20 mouse cellular contexts compared by ENCODE assay signal in genomic region chr1:179873772-179874555, GRCm38 (mm10).
DNase-seq lines count a peak whose midpoint lies in the region; ATAC-seq and TF ChIP-seq lines count a peak whose summit lies in the region.
"Had no signal": no experiment of that assay in that cellular context is flagged by ENCODE, and none has a peak within 500 bp of the region (broad histone marks: within the 10 kb centered on the region; RNA-seq: fewer than 3 reads in every experiment).

No protein-coding gene starts in this region.

- H3K9me3 ChIP-seq in forebrain, embryonic 11.5 days (ENCODE audit: control insufficient read depth, low read length), result no peaks in the 10 kb centered on the region
- H3K9me3 ChIP-seq in forebrain, embryonic 12.5 days, result no peaks in the 10 kb centered on the region
- no peaks in the 10 kb centered on the region for H3K9me3 ChIP-seq in midbrain, embryonic 11.5 days (ENCODE audit: control insufficient read depth, low read length)
- no peaks in the 10 kb centered on the region for H3K9me3 ChIP-seq in midbrain, embryonic 13.5 days
- H3K9me3 ChIP-seq: embryonic facial prominence, embryonic 12.5 days; limb, embryonic 10.5 days; lung, embryonic 15.5 days; midbrain, embryonic 15.5 days; neural tube, embryonic 15.5 days had no signal

- H3K4me2 ChIP-seq in forebrain, embryonic 11.5 days (ENCODE audit: low read depth, low read length, severe bottlenecking), result no peak overlapping the region
- H3K4me2 ChIP-seq in forebrain, embryonic 12.5 days, result no peak overlapping the region
- no peak overlapping the region for H3K4me2 ChIP-seq in midbrain, embryonic 11.5 days
- no peak overlapping the region for H3K4me2 ChIP-seq in midbrain, embryonic 13.5 days (replicated peaks)
- H3K4me2 ChIP-seq: embryonic facial prominence, embryonic 12.5 days; lung, embryonic 15.5 days; midbrain, embryonic 15.5 days; neural tube, embryonic 15.5 days had no signal

- H3K27me3 ChIP-seq in forebrain, embryonic 11.5 days (ENCODE audit: control insufficient read depth, insufficient read depth, low read length), result no peaks in the 10 kb centered on the region
- H3K27me3 ChIP-seq in forebrain, embryonic 12.5 days, result no peaks in the 10 kb centered on the region
- H3K27me3 ChIP-seq in kidney, adult 2 months (replicated peaks; ENCODE audit: control insufficient read depth, insufficient read depth, low read length), result no peaks in the 10 kb centered on the region
- no peaks in the 10 kb centered on the region for H3K27me3 ChIP-seq in midbrain, embryonic 11.5 days (ENCODE audit: control insufficient read depth, insufficient read depth, low read length)
- no peaks in the 10 kb centered on the region for H3K27me3 ChIP-seq in midbrain, embryonic 13.5 days
- H3K27me3 ChIP-seq: lung, embryonic 15.5 days; midbrain, embryonic 15.5 days; neural tube, embryonic 15.5 days had no signal

- 88% methylated on average over 12 of the region's 12 CpGs for WGBS in forebrain, embryonic 11.5 days
- 85% methylated on average over 12 of the region's 12 CpGs for WGBS in forebrain, embryonic 12.5 days
- 70% methylated on average over 12 of the region's 12 CpGs for WGBS in kidney, adult 2 months
- WGBS in midbrain, embryonic 11.5 days, result 87% methylated on average over 12 of the region's 12 CpGs
- WGBS in midbrain, embryonic 13.5 days, result 88% methylated on average over 12 of the region's 12 CpGs

- no peak overlapping the region for H3K27ac ChIP-seq in forebrain, embryonic 11.5 days (ENCODE audit: low read depth, low read length)
- H3K27ac ChIP-seq in forebrain, embryonic 12.5 days, result no peak overlapping the region
- H3K27ac ChIP-seq in kidney, adult 2 months (ENCODE audit: insufficient read depth, low read depth, low read length), result no peak overlapping the region
- H3K27ac ChIP-seq in midbrain, embryonic 11.5 days (ENCODE audit: low read depth, low read length), result no peak overlapping the region
- H3K27ac ChIP-seq in midbrain, embryonic 13.5 days, result no peak overlapping the region
- H3K27ac ChIP-seq: embryonic facial prominence, embryonic 12.5 days; hindbrain, postnatal 0 days; limb, embryonic 10.5 days; lung, embryonic 15.5 days; midbrain, embryonic 15.5 days; neural tube, embryonic 15.5 days had no signal

- TF ChIP-seq POLR2A in kidney, adult 2 months (IDR thresholded peaks at IDR 0.05; ENCODE audit: low read depth, low read length), result no peak

- H3K36me3 ChIP-seq in forebrain, embryonic 11.5 days (ENCODE audit: control insufficient read depth, insufficient read depth, low read length), result no peaks in the 10 kb centered on the region
- no peaks in the 10 kb centered on the region for H3K36me3 ChIP-seq in forebrain, embryonic 12.5 days (replicated peaks)
- H3K36me3 ChIP-seq in kidney, adult 2 months (ENCODE audit: control insufficient read depth, insufficient read depth, low read length), result no peaks in the 10 kb centered on the region
- H3K36me3 ChIP-seq in midbrain, embryonic 11.5 days (ENCODE audit: control insufficient read depth, insufficient read depth, low read length), result no peaks in the 10 kb centered on the region
- no peaks in the 10 kb centered on the region for H3K36me3 ChIP-seq in midbrain, embryonic 13.5 days
- H3K36me3 ChIP-seq: embryonic facial prominence, embryonic 12.5 days; limb, embryonic 10.5 days; lung, embryonic 15.5 days; midbrain, embryonic 15.5 days; neural tube, embryonic 15.5 days had no signal

- no peak for ATAC-seq in forebrain, embryonic 11.5 days (replicated peaks; ENCODE audit: low FRiP score)
- ATAC-seq in forebrain, embryonic 12.5 days (ENCODE audit: low FRiP score), result no peak
- no peak for ATAC-seq in midbrain, embryonic 11.5 days (ENCODE audit: low FRiP score)
- no peak for ATAC-seq in midbrain, embryonic 13.5 days
- no peak for ATAC-seq in erythroid progenitor cell, adult 5-6 weeks (replicated peaks; ENCODE audit: low FRiP score, poor library complexity, severe bottlenecking)
- ATAC-seq: forebrain, postnatal 0 days; hindbrain, postnatal 0 days; intestine, postnatal 0 days; midbrain, embryonic 15.5 days had no signal

- no peak for TF ChIP-seq CTCF in kidney, adult 2 months (conservative IDR thresholded peaks at IDR 0.05; ENCODE audit: insufficient read depth, insufficient read length, low read depth, low read length)

- DNase-seq in forebrain, embryonic 11.5 days (ENCODE audit: low spot score), result peak; percentile 32
- peak; percentile 36 for DNase-seq in kidney, adult 2 months
- no peak for DNase-seq in kidney, postnatal 10 days
- peak; percentile 79 for DNase-seq in midbrain, embryonic 11.5 days (ENCODE audit: low spot score, missing footprints)
- DNase-seq: cerebellum, adult 11 months; cerebellum, postnatal 10 days; forebrain, postnatal 0 days; gastrocnemius, postnatal 10 days; thymus, postnatal 36 days had no signal

- H3K9ac ChIP-seq in forebrain, embryonic 11.5 days (ENCODE audit: low read length), result no peak overlapping the region
- H3K9ac ChIP-seq in forebrain, embryonic 12.5 days, result no peak overlapping the region
- no peak overlapping the region for H3K9ac ChIP-seq in midbrain, embryonic 11.5 days (ENCODE audit: low read length)
- no peak overlapping the region for H3K9ac ChIP-seq in midbrain, embryonic 13.5 days (replicated peaks)
- H3K9ac ChIP-seq: embryonic facial prominence, embryonic 12.5 days; forebrain, postnatal 0 days; lung, embryonic 15.5 days; midbrain, embryonic 15.5 days; neural tube, embryonic 15.5 days had no signal

- no peaks in the 10 kb centered on the region for H3K4me1 ChIP-seq in forebrain, embryonic 11.5 days (replicated peaks; ENCODE audit: control insufficient read depth, insufficient read depth, low read length)
- no peaks in the 10 kb centered on the region for H3K4me1 ChIP-seq in forebrain, embryonic 12.5 days
- no peaks in the 10 kb centered on the region; the same call in 1 of the 2 replicates for H3K4me1 ChIP-seq in kidney, adult 2 months (ENCODE audit: control insufficient read depth, insufficient read depth, low read length)
- H3K4me1 ChIP-seq in midbrain, embryonic 11.5 days (ENCODE audit: control insufficient read depth, insufficient read depth, low read length), result no peaks in the 10 kb centered on the region
- no peaks in the 10 kb centered on the region for H3K4me1 ChIP-seq in midbrain, embryonic 13.5 days (replicated peaks)
- H3K4me1 ChIP-seq: embryonic facial prominence, embryonic 12.5 days; midbrain, embryonic 15.5 days had no signal

- H3K4me3 ChIP-seq in forebrain, embryonic 11.5 days (ENCODE audit: low read depth, low read length), result no peak overlapping the region
- no peak overlapping the region for H3K4me3 ChIP-seq in forebrain, embryonic 12.5 days (replicated peaks)
- H3K4me3 ChIP-seq in kidney, adult 2 months (ENCODE audit: insufficient read depth, low read depth, low read length), result no peak overlapping the region
- H3K4me3 ChIP-seq in midbrain, embryonic 11.5 days (ENCODE audit: low read depth, low read length), result no peak overlapping the region
- no peak overlapping the region for H3K4me3 ChIP-seq in midbrain, embryonic 13.5 days (replicated peaks)
- H3K4me3 ChIP-seq: embryonic facial prominence, embryonic 12.5 days; erythroblast, embryonic 14.5 days; limb, embryonic 10.5 days; lung, embryonic 15.5 days; midbrain, embryonic 15.5 days; neural tube, embryonic 15.5 days had no signal
